Mouse (Mus musculus) gastrocnemius, adult 2 months (tissue): ENCODE measurements at regions not wholly inside any gene's neighbourhood (a gene's known extent, or its start where the extent isn't known, plus 50 kb on each side); places are given as distances from the start of the nearest gene placed in this dataset.

Source experiments
- DNase-seq: peaks from one replicate; pipeline ENCODE4 v3.0.0; 2022
- H3K27ac ChIP-seq: fragments of 200-600 bp; 2 replicates; pipeline ENCODE4 v1.8.1; 2022; ENCODE audit warnings: mild to moderate bottlenecking
- H3K4me3 ChIP-seq: fragments of 200-600 bp; 2 replicates; pipeline ENCODE4 v1.8.1; 2022; ENCODE audit warnings: mild to moderate bottlenecking, moderate library complexity
- CTCF ChIP-seq: fragments of 200-600 bp; IDR thresholded peaks from 2 replicates; pipeline ENCODE4 v1.8.1; 2022; ENCODE audit warnings: antibody characterized with exemption, mild to moderate bottlenecking, moderate library complexity
- intact Hi-C: fragments of 180-260 bp; cut with DNase I; formaldehyde crosslinking; loops from one replicate; pipeline ENCODE4 v1.15.1; 2025

GRCm38 (mm10) chr13:78717686-78718431, 518.3 kb upstream of the Nr2f1 start:
- H3K4me3 ChIP-seq = no peak overlapping the region
- H3K27ac ChIP-seq = no peak overlapping the region
- DNase-seq = no peak
- intact Hi-C loops = no loop called here
- TF ChIP-seq CTCF = no peak

GRCm38 (mm10) chr13:78717159-78717558, 517.6 kb upstream of the Nr2f1 start:
- TF ChIP-seq CTCF = no peak
- no peak for DNase-seq
- Histone ChIP-seq H3K4me3 (no peak overlapping the region), H3K27ac (no peak overlapping the region)
- intact Hi-C loops = no loop called here

- DNase-seq = no peak
- TF ChIP-seq CTCF = no peak
- H3K4me3 ChIP-seq = no peak overlapping the region
- intact Hi-C loops = no loop called here
- H3K27ac ChIP-seq = no peak overlapping the region
Observed at GRCm38 (mm10) chr13:78704693-78705092, 505.1 kb upstream of the Nr2f1 start.

- no peak for TF ChIP-seq CTCF
- no peak overlapping the region for H3K27ac ChIP-seq
- DNase-seq = no peak
- no peak overlapping the region for H3K4me3 ChIP-seq
- intact Hi-C loops = no loop called here
Observed at GRCm38 (mm10) chr13:78697814-78698519, 498.4 kb upstream of the Nr2f1 start.

- Histone ChIP-seq H3K27ac (no peak overlapping the region), H3K4me3 (no peak overlapping the region)
- intact Hi-C loops = no loop called here
- no peak for DNase-seq
- TF ChIP-seq CTCF = no peak
Observed at GRCm38 (mm10) chr13:78679255-78679895, 479.8 kb upstream of the Nr2f1 start.

GRCm38 (mm10) chr13:78678241-78678640, 478.7 kb upstream of the Nr2f1 start:
- no peak overlapping the region for H3K4me3 ChIP-seq
- H3K27ac ChIP-seq = no peak overlapping the region
- intact Hi-C loops = no loop called here
- no peak for DNase-seq
- TF ChIP-seq CTCF = no peak

- no peak for TF ChIP-seq CTCF
- intact Hi-C loops = no loop called here
Observed at GRCm38 (mm10) chr13:78658285-78658684, 458.7 kb upstream of the Nr2f1 start.

GRCm38 (mm10) chr13:78656766-78657165, 457.2 kb upstream of the Nr2f1 start:
- no peak for DNase-seq
- H3K27ac ChIP-seq = no peak overlapping the region
- no peak overlapping the region for H3K4me3 ChIP-seq
- TF ChIP-seq CTCF = no peak
- intact Hi-C loops = no loop called here

More at GRCm38 (mm10) chr13:78658285-78658684, 458.7 kb upstream of the Nr2f1 start:
- DNase-seq = no peak
- Histone ChIP-seq H3K27ac (no peak overlapping the region), H3K4me3 (no peak overlapping the region)

GRCm38 (mm10) chr13:78656196-78656595, 456.6 kb upstream of the Nr2f1 start:
- Histone ChIP-seq H3K27ac (no peak overlapping the region), H3K4me3 (no peak overlapping the region)
- no peak for TF ChIP-seq CTCF
- intact Hi-C loops = no loop called here
- no peak for DNase-seq

- no peak for TF ChIP-seq CTCF
- DNase-seq = no peak
- Histone ChIP-seq H3K27ac (no peak overlapping the region), H3K4me3 (no peak overlapping the region)
- intact Hi-C loops = no loop called here
Observed at GRCm38 (mm10) chr13:78650824-78651223, 451.3 kb upstream of the Nr2f1 start.

- no peak for TF ChIP-seq CTCF
- Histone ChIP-seq H3K27ac (no peak overlapping the region), H3K4me3 (no peak overlapping the region)
- intact Hi-C loops = no loop called here
- DNase-seq = no peak
Observed at GRCm38 (mm10) chr13:78644556-78644955, 445.0 kb upstream of the Nr2f1 start.

GRCm38 (mm10) chr13:78643023-78643422, 443.5 kb upstream of the Nr2f1 start:
- DNase-seq = no peak
- no peak overlapping the region for H3K4me3 ChIP-seq
- no peak overlapping the region for H3K27ac ChIP-seq
- intact Hi-C loops = no loop called here
- no peak for TF ChIP-seq CTCF

GRCm38 (mm10) chr13:78642443-78642729, 442.8 kb upstream of the Nr2f1 start:
- Histone ChIP-seq H3K4me3 (no peak overlapping the region), H3K27ac (no peak overlapping the region)
- no peak for TF ChIP-seq CTCF
- no peak for DNase-seq
- intact Hi-C loops = no loop called here
